Mouse (Mus musculus): Measurements from ENCODE around the gene Robo2.

Gene Robo2

DNA sequence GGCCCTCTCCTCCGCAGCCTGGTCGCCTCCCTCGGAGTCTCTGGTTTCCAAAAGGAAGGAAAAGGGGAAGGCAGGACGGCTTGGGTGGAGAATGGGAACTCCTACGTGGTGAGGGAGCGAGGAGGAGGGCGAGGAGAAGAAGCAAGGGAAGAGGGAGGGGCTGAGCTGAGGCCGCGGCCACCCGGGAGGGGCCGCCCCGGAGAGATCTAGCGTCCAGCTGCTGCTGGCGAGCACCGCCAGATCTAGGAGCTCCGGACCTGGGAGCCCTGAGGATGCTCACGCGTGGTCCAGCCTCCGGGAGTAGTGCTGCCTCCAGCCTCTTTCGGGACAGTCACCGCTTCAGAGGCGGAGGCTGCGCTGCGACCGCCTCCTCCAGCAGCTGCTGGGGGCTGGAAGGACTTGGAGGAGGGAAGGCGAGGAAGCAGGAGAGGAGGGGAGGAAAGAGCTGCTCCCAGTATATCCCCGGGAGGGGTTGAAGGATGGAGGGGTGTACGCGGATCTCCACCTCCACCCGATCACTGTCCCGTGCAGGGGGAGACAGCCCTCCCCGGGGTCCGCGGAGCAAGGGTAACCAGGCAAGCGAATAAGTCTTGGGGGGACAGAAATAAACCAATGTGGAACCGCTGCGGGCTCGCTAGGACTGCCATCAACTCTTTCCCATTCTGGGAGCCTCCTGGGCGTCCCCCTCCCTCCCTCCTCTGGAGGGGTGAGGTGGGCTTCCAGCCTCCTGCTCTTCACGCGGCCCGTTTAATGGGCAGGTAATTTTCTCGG is at the start of gene Robo2:
Robo2 (minus strand) TSS at position 345 of the 771 bp plus-strand sequence.
- DNase-seq (ENCODE audit: low read depth, low spot score), result peak; percentile 68

- DNase-seq (ENCODE audit: low read depth, low spot score), result no peak
Observed at GRCm38 (mm10) chr16:74458138-74458537, 46.5 kb upstream of the Robo2 start.

DNA sequence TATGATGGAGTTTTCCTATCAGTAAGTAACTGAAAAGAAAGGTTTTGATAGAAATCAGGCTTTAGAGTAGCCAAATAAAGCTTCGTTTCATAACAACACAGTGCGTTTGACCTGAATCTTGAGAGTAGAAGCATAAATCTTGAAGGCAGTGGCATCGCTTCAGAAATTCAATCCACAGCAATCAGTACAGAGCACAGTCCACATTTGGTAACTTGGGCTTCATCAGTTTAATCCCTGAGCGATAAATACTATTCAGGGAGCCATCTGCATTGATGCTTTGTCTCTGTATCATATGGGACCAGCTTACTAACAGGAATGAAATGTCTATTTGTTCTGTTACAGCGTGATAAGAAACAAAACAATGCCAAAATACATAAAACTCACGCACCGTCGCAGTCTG is 46.1 kb upstream of the Robo2 start:
- no peak for DNase-seq (ENCODE audit: low read depth, low spot score)

GRCm38 (mm10) chr16:74456808-74457470 is 45.3 kb upstream of the Robo2 start:
- no peak for DNase-seq (ENCODE audit: low read depth, low spot score)

- no peak for DNase-seq (ENCODE audit: low read depth, low spot score)
Observed at GRCm38 (mm10) chr16:74455179-74455578, 43.6 kb upstream of the Robo2 start.

DNA sequence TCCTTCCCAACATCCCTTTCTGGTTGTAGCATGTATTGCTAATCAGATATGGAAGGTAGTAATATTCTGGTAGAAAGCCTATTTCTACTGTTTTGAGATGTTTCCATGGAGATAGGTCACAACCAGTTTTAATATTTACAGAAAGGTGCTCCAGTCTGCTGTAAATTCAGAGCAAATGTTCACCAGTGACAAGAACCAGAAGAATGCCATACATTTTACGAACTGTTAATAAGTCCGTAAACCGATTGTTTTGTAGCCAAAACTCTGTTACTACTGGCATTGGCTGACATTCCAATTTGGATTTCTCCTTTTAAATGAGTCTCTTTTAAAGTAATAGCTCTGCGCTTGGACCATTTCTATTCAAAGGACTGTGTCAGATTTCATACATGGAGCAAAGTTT is 36.4 kb upstream of the Robo2 start:
- no peak for DNase-seq (ENCODE audit: low read depth, low spot score)

GRCm38 (mm10) chr16:74427071-74427470 is 15.4 kb upstream of the Robo2 start:
- DNase-seq (ENCODE audit: low read depth, low spot score), result no peak

DNA sequence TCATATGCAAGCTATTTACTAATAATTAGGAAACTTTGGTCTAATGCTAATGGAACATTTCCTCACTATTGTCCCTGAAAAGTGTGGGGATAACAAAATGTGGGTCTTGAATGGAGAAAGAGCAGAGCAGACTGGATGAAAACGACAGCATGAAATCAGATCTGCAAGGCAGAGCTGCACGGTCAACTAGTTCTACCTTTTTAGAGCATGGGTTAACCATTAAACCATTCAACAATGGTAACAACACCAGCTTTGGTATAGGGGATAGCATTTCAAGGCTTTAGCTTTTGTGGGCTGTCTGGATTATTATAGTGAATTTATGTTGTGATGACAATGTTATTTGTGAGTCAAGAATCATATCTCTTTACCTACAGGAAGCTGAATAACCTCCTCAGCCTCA is 8.7 kb upstream of the Robo2 start:
- DNase-seq (ENCODE audit: low read depth, low spot score), result no peak

DNA sequence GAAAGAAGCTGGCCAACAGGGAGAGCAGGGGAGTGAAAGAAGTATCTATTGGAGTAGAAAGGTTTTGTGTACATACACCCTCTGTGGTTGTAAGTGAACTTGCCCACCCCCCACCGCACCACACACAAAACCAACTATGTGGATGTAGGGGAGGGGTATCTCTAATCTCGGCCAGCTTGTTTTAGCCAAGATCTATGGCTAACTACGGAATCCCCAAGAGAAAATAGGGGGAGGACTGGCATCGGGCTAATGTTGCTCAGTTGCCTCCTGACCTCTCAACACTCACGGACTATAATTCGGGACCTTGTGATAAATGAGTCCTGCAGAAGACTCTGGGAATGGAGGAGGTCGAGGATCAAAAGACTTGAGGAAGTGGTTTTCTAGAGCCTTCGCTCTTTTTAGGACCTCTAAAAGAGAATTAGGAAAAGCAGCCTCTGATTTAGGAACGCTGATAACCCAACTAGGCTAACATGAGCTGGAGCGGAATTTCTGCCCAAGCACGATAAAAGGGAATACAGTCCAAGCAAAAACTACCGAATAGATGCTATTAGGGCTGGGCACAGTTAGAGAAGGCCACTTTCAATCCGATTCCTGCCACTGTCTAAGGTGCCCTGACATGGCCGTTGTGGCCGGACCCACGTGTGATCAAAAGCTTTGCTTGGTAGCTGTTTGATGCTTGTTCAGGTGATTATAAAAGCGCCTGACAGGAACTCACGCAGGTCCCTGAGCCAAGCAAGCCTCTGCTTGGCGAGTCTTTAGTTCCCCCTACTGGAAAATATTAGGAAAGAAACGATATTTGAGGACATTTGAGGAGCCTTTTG is 1.1 kb upstream of the Robo2 start:
- peak; percentile 74 for DNase-seq (ENCODE audit: low read depth, low spot score)

DNA sequence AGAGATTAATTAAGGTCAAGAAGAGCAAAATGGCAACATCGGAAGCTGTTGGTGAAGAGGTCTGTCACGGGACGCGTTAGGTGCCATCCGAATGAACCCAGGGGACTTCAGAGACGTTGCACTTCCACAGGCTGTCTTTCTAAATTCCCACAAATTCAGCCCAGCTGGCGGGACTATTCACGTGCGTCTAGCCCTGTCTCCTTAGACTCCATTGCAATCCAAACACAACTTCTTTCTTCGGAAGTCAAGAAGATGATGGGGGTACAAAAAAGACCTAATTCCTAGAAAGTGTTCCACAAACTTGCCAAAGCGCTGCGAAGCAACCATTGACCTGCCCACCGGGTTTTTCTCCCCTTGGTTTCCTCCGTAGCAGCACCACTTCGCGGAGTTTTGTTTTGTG is 604 bp downstream of the Robo2 start:
- DNase-seq (ENCODE audit: low read depth, low spot score), result no peak

DNA sequence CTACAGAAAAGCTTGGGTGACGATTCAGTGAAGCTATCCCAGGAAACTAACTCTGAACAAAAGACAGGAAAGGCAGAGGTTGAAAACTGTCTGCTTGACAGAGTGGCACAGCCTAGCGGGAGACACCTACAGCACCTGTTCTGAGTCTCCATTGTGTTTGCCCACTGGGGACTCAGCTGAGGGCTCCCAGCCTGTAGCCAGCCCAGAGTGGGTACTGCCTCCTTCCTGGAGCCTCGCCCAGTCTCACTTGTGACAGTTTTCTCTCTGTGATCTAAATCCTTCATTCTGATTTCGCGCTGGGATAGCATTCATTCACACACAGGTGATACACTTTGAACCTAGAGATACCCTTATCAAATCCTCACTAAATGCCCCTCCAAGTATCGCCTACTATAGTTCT is 1.5 kb downstream of the Robo2 start:
- no peak for DNase-seq (ENCODE audit: low read depth, low spot score)

GRCm38 (mm10) chr16:74409548-74409947 is 2.1 kb downstream of the Robo2 start:
- DNase-seq (ENCODE audit: low read depth, low spot score), result no peak

GRCm38 (mm10) chr16:74408566-74408965 is 3.1 kb downstream of the Robo2 start:
- DNase-seq (ENCODE audit: low read depth, low spot score), result no peak

GRCm38 (mm10) chr16:74397291-74397690 is 14.3 kb downstream of the Robo2 start:
- DNase-seq (ENCODE audit: low read depth, low spot score), result no peak

DNA sequence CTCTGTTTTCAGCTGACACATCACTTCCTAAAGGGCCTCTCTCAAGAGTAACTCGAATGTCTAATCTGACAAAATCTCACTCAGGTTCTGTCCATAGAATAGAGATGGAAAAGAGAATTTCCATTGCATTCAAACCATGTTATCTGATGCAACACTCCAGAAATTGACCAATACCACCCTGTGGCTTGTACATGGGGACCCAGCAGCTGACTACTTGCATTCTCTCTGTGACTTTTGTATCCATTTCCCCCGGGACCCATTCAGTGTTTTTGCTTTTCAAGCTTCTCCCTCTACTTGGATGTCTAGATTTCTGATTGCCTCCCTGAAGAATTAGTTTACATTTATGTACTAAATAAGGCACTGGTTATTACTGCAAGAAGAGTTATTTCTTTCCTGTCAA is 15.9 kb downstream of the Robo2 start:
- DNase-seq (ENCODE audit: low read depth, low spot score), result no peak

DNA sequence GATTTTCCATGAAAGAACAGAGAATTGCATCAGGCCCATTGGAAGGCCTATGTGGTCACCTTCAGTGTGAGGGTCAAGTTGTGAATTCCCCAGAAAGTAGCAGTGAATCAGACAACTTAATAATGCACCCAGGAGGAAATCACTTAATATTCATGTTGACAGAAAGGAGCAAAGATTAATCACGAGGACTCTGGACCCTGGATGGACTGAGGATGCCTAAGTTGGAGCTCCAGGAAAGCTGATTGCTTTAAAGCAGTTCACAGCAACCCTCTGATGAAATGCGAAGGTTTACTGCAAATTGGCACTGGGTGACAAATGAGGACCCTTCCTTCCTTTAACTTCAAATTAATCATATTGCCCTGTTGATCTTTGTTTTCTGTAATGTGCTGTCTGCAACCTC is 32.2 kb downstream of the Robo2 start:
- DNase-seq (ENCODE audit: low read depth, low spot score), result no peak

- no peak for DNase-seq (ENCODE audit: low read depth, low spot score)
Observed at GRCm38 (mm10) chr16:74375342-74375940, 36.2 kb downstream of the Robo2 start.

DNA sequence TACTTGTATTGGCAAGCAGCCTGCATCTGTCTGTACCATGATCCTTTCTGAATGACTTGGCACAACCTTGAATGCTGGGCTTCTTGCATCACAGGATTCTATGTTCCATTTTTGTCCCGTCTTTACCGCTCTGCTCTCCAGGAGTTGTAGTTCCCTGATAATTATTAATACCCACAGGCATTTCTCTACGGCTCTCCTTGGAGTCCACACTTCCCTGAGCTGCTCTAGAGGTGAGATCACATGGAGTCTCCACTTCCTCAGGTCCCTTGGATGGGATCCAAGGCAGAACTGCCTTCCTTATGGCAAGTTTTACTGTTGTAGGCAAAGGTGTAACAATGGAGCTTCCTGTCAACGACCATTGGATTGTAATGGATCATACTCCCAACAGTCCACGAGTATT is 37.1 kb downstream of the Robo2 start:
- DNase-seq (ENCODE audit: low read depth, low spot score), result no peak

DNA sequence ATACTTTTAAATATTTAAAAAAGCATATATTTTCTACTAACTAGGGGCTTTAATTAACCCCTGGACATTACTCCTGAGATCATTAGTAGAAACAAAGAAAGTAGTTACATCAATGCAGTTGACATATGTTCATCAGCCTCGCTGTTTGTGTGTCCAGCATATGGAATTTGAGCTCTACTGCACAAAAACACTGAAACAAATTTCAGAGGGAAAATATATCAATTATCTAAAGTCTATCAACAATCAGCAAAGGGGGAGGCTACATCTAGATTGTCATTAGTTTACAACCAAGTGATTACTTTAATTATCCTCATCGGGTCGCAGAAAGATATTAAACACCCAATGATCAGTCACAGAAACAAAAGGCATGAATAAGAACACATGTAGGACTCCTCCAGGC is 38.2 kb downstream of the Robo2 start:
- DNase-seq (ENCODE audit: low read depth, low spot score), result no peak

- no peak for DNase-seq (ENCODE audit: low read depth, low spot score)
Observed at GRCm38 (mm10) chr16:74372876-74373275, 38.7 kb downstream of the Robo2 start.

- no peak for DNase-seq (ENCODE audit: low read depth, low spot score)
Observed at GRCm38 (mm10) chr16:74348437-74348836, 63.2 kb downstream of the Robo2 start.

Measured in telencephalon, adult 2 months (tissue).